Mouse (Mus musculus): ENCODE measurements at regions not wholly inside any gene's neighbourhood (a gene's known extent, or its start where the extent isn't known, plus 50 kb on each side); places are given as distances from the start of the nearest gene placed in this dataset.

- TF ChIP-seq CTCF (conservative IDR thresholded peaks at IDR 0.05; ENCODE audit: low read length) (no peak), POU5F1 (IDR thresholded peaks at IDR 0.05; ENCODE audit: borderline replicate concordance, low read length) (no peak), NANOG (IDR thresholded peaks at IDR 0.05; ENCODE audit: borderline replicate concordance, low read length) (no peak)
- peaks cover 4% of the 10 kb centered on the region; the same call in 1 of the 2 replicates for H3K9me3 ChIP-seq (ENCODE audit: low read length)
- H3K4me3 ChIP-seq (replicated peaks; ENCODE audit: low read length), result no peak overlapping the region
- H3K27me3 ChIP-seq (ENCODE audit: insufficient read depth, low read length), result no peaks in the 10 kb centered on the region
- H3K4me1 ChIP-seq (replicated peaks; ENCODE audit: low read depth, low read length), result no peaks in the 10 kb centered on the region
- H3K36me3 ChIP-seq (ENCODE audit: insufficient read depth, low read length), result no peaks in the 10 kb centered on the region
Observed at GRCm38 (mm10) chr7:40708231-40708630, 189.9 kb upstream of the Vstm2b start.

- H3K4me1 ChIP-seq (replicated peaks; ENCODE audit: low read depth, low read length), result no peaks in the 10 kb centered on the region
- H3K27me3 ChIP-seq (ENCODE audit: insufficient read depth, low read length), result no peaks in the 10 kb centered on the region
- TF ChIP-seq CTCF (conservative IDR thresholded peaks at IDR 0.05; ENCODE audit: low read length), result no peak
- no peak for TF ChIP-seq POU5F1 (IDR thresholded peaks at IDR 0.05; ENCODE audit: borderline replicate concordance, low read length)
- TF ChIP-seq NANOG (IDR thresholded peaks at IDR 0.05; ENCODE audit: borderline replicate concordance, low read length), result no peak
- H3K9me3 ChIP-seq (ENCODE audit: low read length), result no peaks in the 10 kb centered on the region
- no peak overlapping the region for H3K4me3 ChIP-seq (replicated peaks; ENCODE audit: low read length)
- H3K36me3 ChIP-seq (ENCODE audit: insufficient read depth, low read length), result no peaks in the 10 kb centered on the region
Observed at GRCm38 (mm10) chr7:40717991-40718390, 180.1 kb upstream of the Vstm2b start.

GRCm38 (mm10) chr7:40736971-40737468 lies 161.1 kb upstream of the Vstm2b start:
- 0 out of 2 replicates have a peak, but pooled peaks cover 12% of the 10 kb centered on the region for H3K4me1 ChIP-seq (replicated peaks; ENCODE audit: low read depth, low read length)

GRCm38 (mm10) chr7:40737496-40737895 lies 160.6 kb upstream of the Vstm2b start:
- Histone ChIP-seq H3K9me3 (ENCODE audit: low read length) (no peaks in the 10 kb centered on the region), H3K36me3 (ENCODE audit: insufficient read depth, low read length) (no peaks in the 10 kb centered on the region), H3K4me3 (replicated peaks; ENCODE audit: low read length) (no peak overlapping the region), H3K27me3 (ENCODE audit: insufficient read depth, low read length) (no peaks in the 10 kb centered on the region; the same call in 1 of the 2 replicates), H3K4me1 (replicated peaks; ENCODE audit: low read depth, low read length) (0 out of 2 replicates have a peak, but pooled peaks cover 12% of the 10 kb centered on the region)
- TF ChIP-seq NANOG (IDR thresholded peaks at IDR 0.05; ENCODE audit: borderline replicate concordance, low read length) (no peak), CTCF (conservative IDR thresholded peaks at IDR 0.05; ENCODE audit: low read length) (no peak), POU5F1 (IDR thresholded peaks at IDR 0.05; ENCODE audit: borderline replicate concordance, low read length) (no peak)

More at GRCm38 (mm10) chr7:40736971-40737468, 161.1 kb upstream of the Vstm2b start:
- Histone ChIP-seq H3K9me3 (ENCODE audit: low read length) (no peaks in the 10 kb centered on the region), H3K36me3 (ENCODE audit: insufficient read depth, low read length) (no peaks in the 10 kb centered on the region), H3K27me3 (ENCODE audit: insufficient read depth, low read length) (no peaks in the 10 kb centered on the region; the same call in 1 of the 2 replicates), H3K4me3 (replicated peaks; ENCODE audit: low read length) (no peak overlapping the region)
- TF ChIP-seq CTCF (conservative IDR thresholded peaks at IDR 0.05; ENCODE audit: low read length) (no peak), POU5F1 (IDR thresholded peaks at IDR 0.05; ENCODE audit: borderline replicate concordance, low read length) (no peak), NANOG (IDR thresholded peaks at IDR 0.05; ENCODE audit: borderline replicate concordance, low read length) (no peak)

GRCm38 (mm10) chr7:40738174-40738573 lies 160.0 kb upstream of the Vstm2b start:
- H3K9me3 ChIP-seq (ENCODE audit: low read length), result no peaks in the 10 kb centered on the region
- TF ChIP-seq POU5F1 (IDR thresholded peaks at IDR 0.05; ENCODE audit: borderline replicate concordance, low read length), result no peak
- no peak for TF ChIP-seq CTCF (conservative IDR thresholded peaks at IDR 0.05; ENCODE audit: low read length)
- no peak for TF ChIP-seq NANOG (IDR thresholded peaks at IDR 0.05; ENCODE audit: borderline replicate concordance, low read length)

DNA sequence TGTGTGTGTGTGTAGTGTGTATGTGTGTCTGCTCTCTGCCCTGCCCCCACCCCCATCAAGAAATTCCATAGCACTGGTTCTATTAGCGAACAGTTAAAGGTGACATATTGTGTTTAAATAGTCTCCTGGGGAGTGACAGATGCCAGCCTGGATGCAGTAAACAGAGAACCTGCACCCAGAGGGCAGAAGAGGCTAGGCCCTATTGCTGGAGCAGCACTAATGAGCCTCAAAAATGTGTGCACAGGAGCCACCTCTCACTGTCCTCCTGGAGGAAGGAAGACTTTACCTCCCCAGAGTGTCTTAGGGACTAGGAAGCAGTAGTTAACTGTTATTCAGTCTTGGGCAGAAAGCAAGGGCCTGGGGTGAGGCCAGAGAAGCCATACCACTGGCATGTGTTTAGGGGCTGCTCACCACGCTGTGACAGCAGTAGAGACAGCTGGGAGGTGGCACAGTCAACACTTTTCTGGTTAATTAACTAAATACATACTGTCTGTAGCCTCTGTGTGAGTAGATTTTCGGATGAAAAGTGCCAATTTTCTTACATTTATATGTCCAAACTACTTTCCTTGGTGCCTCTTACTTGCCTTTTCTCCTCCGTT lies 155.5 kb upstream of the Vstm2b start:
- Histone ChIP-seq H3K9me3 (ENCODE audit: low read length) (no peaks in the 10 kb centered on the region), H3K36me3 (ENCODE audit: insufficient read depth, low read length) (no peaks in the 10 kb centered on the region), H3K27me3 (ENCODE audit: insufficient read depth, low read length) (no peaks in the 10 kb centered on the region; the same call in 1 of the 2 replicates), H3K4me1 (replicated peaks; ENCODE audit: low read depth, low read length) (0 out of 2 replicates have a peak, but pooled peaks cover 7% of the 10 kb centered on the region), H3K4me3 (replicated peaks; ENCODE audit: low read length) (no peak overlapping the region)
- TF ChIP-seq CTCF (conservative IDR thresholded peaks at IDR 0.05; ENCODE audit: low read length) (no peak), POU5F1 (IDR thresholded peaks at IDR 0.05; ENCODE audit: borderline replicate concordance, low read length) (no peak), NANOG (IDR thresholded peaks at IDR 0.05; ENCODE audit: borderline replicate concordance, low read length) (no peak)

More at GRCm38 (mm10) chr7:40738174-40738573, 160.0 kb upstream of the Vstm2b start:
- no peaks in the 10 kb centered on the region; the same call in 1 of the 2 replicates for H3K27me3 ChIP-seq (ENCODE audit: insufficient read depth, low read length)
- H3K4me3 ChIP-seq (replicated peaks; ENCODE audit: low read length), result no peak overlapping the region
- 0 out of 2 replicates have a peak, but pooled peaks cover 12% of the 10 kb centered on the region for H3K4me1 ChIP-seq (replicated peaks; ENCODE audit: low read depth, low read length)
- no peaks in the 10 kb centered on the region for H3K36me3 ChIP-seq (ENCODE audit: insufficient read depth, low read length)

GRCm38 (mm10) chr7:40751779-40752178 lies 146.3 kb upstream of the Vstm2b start:
- Histone ChIP-seq H3K4me1 (replicated peaks; ENCODE audit: low read depth, low read length) (peaks cover 7% of the 10 kb centered on the region; the same call in 1 of the 2 replicates), H3K36me3 (ENCODE audit: insufficient read depth, low read length) (no peaks in the 10 kb centered on the region), H3K9me3 (ENCODE audit: low read length) (peaks cover 18% of the 10 kb centered on the region), H3K27me3 (ENCODE audit: insufficient read depth, low read length) (no peaks in the 10 kb centered on the region), H3K4me3 (replicated peaks; ENCODE audit: low read length) (no peak overlapping the region)
- TF ChIP-seq NANOG (IDR thresholded peaks at IDR 0.05; ENCODE audit: borderline replicate concordance, low read length) (no peak), POU5F1 (IDR thresholded peaks at IDR 0.05; ENCODE audit: borderline replicate concordance, low read length) (no peak), CTCF (conservative IDR thresholded peaks at IDR 0.05; ENCODE audit: low read length) (no peak)

DNA sequence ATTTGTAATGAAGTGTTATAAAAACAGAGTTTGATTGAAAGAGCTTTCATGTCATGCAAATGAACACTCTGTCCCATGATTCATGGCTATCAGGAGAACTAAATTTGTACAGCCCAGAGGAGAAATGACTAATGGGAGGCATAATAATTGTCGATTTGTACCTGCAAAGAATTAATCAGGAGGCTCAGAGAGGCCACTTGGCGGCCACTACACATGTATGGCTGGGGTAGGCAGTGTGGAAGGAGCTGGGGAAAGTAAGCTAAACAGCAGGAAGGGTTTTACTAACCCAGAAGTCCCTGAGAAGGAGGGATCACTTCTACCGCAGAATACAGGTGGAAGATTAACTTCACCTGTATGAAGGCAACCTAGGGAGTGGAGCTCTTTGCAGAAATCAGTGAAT lies 145.9 kb upstream of the Vstm2b start:
- Histone ChIP-seq H3K4me3 (replicated peaks; ENCODE audit: low read length) (no peak overlapping the region), H3K9me3 (ENCODE audit: low read length) (peaks cover 18% of the 10 kb centered on the region), H3K4me1 (replicated peaks; ENCODE audit: low read depth, low read length) (peaks cover 7% of the 10 kb centered on the region; the same call in 1 of the 2 replicates), H3K27me3 (ENCODE audit: insufficient read depth, low read length) (no peaks in the 10 kb centered on the region), H3K36me3 (ENCODE audit: insufficient read depth, low read length) (no peaks in the 10 kb centered on the region)
- no peak for TF ChIP-seq NANOG (IDR thresholded peaks at IDR 0.05; ENCODE audit: borderline replicate concordance, low read length)
- no peak for TF ChIP-seq CTCF (conservative IDR thresholded peaks at IDR 0.05; ENCODE audit: low read length)
- no peak for TF ChIP-seq POU5F1 (IDR thresholded peaks at IDR 0.05; ENCODE audit: borderline replicate concordance, low read length)

Data from E14TG2a.4 (cell line).